Mouse (Mus musculus): ENCODE data around the gene Kifap3.
"Not testable (repeated sequence)": the region's sequence is repeated elsewhere in the genome, so short reads cannot be mapped to it uniquely, and the experiment has no call there.

Kifap3 gene

GRCm38 (mm10) chr1:163779336-163780115 lies at the start of gene Kifap3:
Gene Kifap3, plus strand, starts transcription at chr1:163779583.
- peak; percentile 94 for DNase-seq (ENCODE audit: low spot score)

GRCm38 (mm10) chr1:163731166-163731565 lies 48.2 kb upstream of the Kifap3 start:
- not testable (repeated sequence) for DNase-seq (ENCODE audit: low spot score)

GRCm38 (mm10) chr1:163736441-163737238 lies 42.7 kb upstream of the Kifap3 start:
- no peak for DNase-seq (ENCODE audit: low spot score)

- DNase-seq (ENCODE audit: low spot score) = no peak
Measured at GRCm38 (mm10) chr1:163737239-163737533, 42.2 kb upstream of the Kifap3 start.

GRCm38 (mm10) chr1:163751360-163751992 lies 27.9 kb upstream of the Kifap3 start:
- no peak for DNase-seq (ENCODE audit: low spot score)

GRCm38 (mm10) chr1:163757462-163758207 lies 21.7 kb upstream of the Kifap3 start:
- DNase-seq (ENCODE audit: low spot score) = no peak

- DNase-seq (ENCODE audit: low spot score) = not testable (repeated sequence)
Measured at GRCm38 (mm10) chr1:163783577-163783976, 4.2 kb downstream of the Kifap3 start.

GRCm38 (mm10) chr1:163821365-163821764 lies 42.0 kb downstream of the Kifap3 start:
- no peak for DNase-seq (ENCODE audit: low spot score)

- no peak for DNase-seq (ENCODE audit: low spot score)
Measured at GRCm38 (mm10) chr1:163829482-163829881, 50.1 kb downstream of the Kifap3 start.

- no peak for DNase-seq (ENCODE audit: low spot score)
Measured at GRCm38 (mm10) chr1:163834066-163834465, 54.7 kb downstream of the Kifap3 start.

GRCm38 (mm10) chr1:163835062-163835461 lies 55.7 kb downstream of the Kifap3 start:
- DNase-seq (ENCODE audit: low spot score) = no peak

GRCm38 (mm10) chr1:163838482-163838881 lies 59.1 kb downstream of the Kifap3 start:
- DNase-seq (ENCODE audit: low spot score) = not testable (repeated sequence)

- DNase-seq (ENCODE audit: low spot score) = no peak
Measured at GRCm38 (mm10) chr1:163840555-163840954, 61.2 kb downstream of the Kifap3 start.

- DNase-seq (ENCODE audit: low spot score) = no peak
Measured at GRCm38 (mm10) chr1:163842238-163842637, 62.9 kb downstream of the Kifap3 start.

GRCm38 (mm10) chr1:163843899-163844298 lies 64.5 kb downstream of the Kifap3 start:
- DNase-seq (ENCODE audit: low spot score) = no peak

- no peak for DNase-seq (ENCODE audit: low spot score)
Measured at GRCm38 (mm10) chr1:163852884-163853560, 73.6 kb downstream of the Kifap3 start.

- DNase-seq (ENCODE audit: low spot score) = no peak
Measured at GRCm38 (mm10) chr1:163858420-163858819, 79.0 kb downstream of the Kifap3 start.

- no peak for DNase-seq (ENCODE audit: low spot score)
Measured at GRCm38 (mm10) chr1:163861538-163861937, 82.2 kb downstream of the Kifap3 start.

- no peak for DNase-seq (ENCODE audit: low spot score)
Measured at GRCm38 (mm10) chr1:163873158-163873557, 93.8 kb downstream of the Kifap3 start.

GRCm38 (mm10) chr1:163889629-163890028 lies 110.2 kb downstream of the Kifap3 start:
- DNase-seq (ENCODE audit: low spot score) = no peak

- DNase-seq (ENCODE audit: low spot score) = no peak
Measured at GRCm38 (mm10) chr1:163893294-163893693, 113.9 kb downstream of the Kifap3 start.

Data from urinary bladder, postnatal 25 days (tissue).